Mouse (Mus musculus): ENCODE measurements around the gene Tex50. TPM values are rescaled to one million over a fixed set of nuclear protein-coding genes. Genes with fewer than 3 reads are reported as not detected.
A peak's percentile ranks its signal among the peaks of the same experiment; 100 is the strongest.

Gene Tex50
- polyA plus RNA-seq, 1 experiment: not detected

DNA sequence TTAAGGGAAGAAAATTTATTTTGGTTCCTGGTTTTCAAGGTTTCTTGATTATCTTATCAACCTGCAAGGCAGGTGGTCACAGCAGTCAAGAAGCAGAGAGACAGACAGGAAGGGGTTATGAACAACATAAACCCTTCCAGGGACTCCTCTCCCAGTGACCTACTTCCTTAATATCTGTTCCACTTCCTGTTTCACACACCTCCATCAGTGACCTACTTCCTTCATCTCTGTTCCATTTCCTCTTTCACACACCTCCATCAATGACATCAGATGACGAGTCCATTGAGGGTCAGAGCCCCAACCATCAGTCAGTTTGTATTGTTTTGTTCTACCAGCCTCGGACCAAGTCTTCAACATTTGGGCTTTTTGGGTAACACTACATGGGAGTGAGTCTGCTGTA, 19.6 kb downstream of the Tex50 start:
- no peak overlapping the region for H3K4me3 ChIP-seq (replicated peaks)
- TF ChIP-seq TAL1 (IDR thresholded peaks at IDR 0.05; ENCODE audit: low read length): no peak
- TF ChIP-seq GATA1 (IDR thresholded peaks at IDR 0.05; ENCODE audit: low read length): no peak

GRCm38 (mm10) chr1:161130726-161131664, 28.1 kb downstream of the Tex50 start, which contains the start of gene Klhl20:
TSS of gene Klhl20 (minus strand) at chr1:161131511.
- H3K4me3 ChIP-seq (replicated peaks): peak within 1 kb of the TSS; percentile 82
- no peaks in the 10 kb centered on the region for H3K9me3 ChIP-seq (ENCODE audit: control insufficient read depth, low read length)
- H3K27me3 ChIP-seq (ENCODE audit: control insufficient read depth): 0 out of 2 replicates have a peak, but pooled peaks cover 2% of the 10 kb centered on the region
- TF ChIP-seq GATA1 (IDR thresholded peaks at IDR 0.05; ENCODE audit: low read length): no peak
- no peak for TF ChIP-seq TAL1 (IDR thresholded peaks at IDR 0.05; ENCODE audit: low read length)
- peaks cover 27% of the 10 kb centered on the region for H3K4me1 ChIP-seq (ENCODE audit: control insufficient read depth)
- peaks cover 10% of the 10 kb centered on the region for H3K36me3 ChIP-seq (ENCODE audit: control insufficient read depth)

More for the DNA sequence above, 19.6 kb downstream of the Tex50 start:
- peaks cover 22% of the 10 kb centered on the region for H3K27me3 ChIP-seq (ENCODE audit: control insufficient read depth)
- H3K36me3 ChIP-seq (ENCODE audit: control insufficient read depth): no peaks in the 10 kb centered on the region
- H3K4me1 ChIP-seq (ENCODE audit: control insufficient read depth): peaks cover 5% of the 10 kb centered on the region
- no peaks in the 10 kb centered on the region for H3K9me3 ChIP-seq (ENCODE audit: control insufficient read depth, low read length)

GRCm38 (mm10) chr1:161126461-161126860, 32.7 kb downstream of the Tex50 start:
- TF ChIP-seq TAL1 (IDR thresholded peaks at IDR 0.05; ENCODE audit: low read length) (no peak), GATA1 (IDR thresholded peaks at IDR 0.05; ENCODE audit: low read length) (no peak)
- H3K36me3 ChIP-seq (ENCODE audit: control insufficient read depth): peaks cover 10% of the 10 kb centered on the region
- H3K4me3 ChIP-seq (replicated peaks): no peak overlapping the region
- peaks cover 25% of the 10 kb centered on the region for H3K4me1 ChIP-seq (ENCODE audit: control insufficient read depth)
- no peaks in the 10 kb centered on the region for H3K27me3 ChIP-seq (ENCODE audit: control insufficient read depth)
- H3K9me3 ChIP-seq (ENCODE audit: control insufficient read depth, low read length): no peaks in the 10 kb centered on the region

DNA sequence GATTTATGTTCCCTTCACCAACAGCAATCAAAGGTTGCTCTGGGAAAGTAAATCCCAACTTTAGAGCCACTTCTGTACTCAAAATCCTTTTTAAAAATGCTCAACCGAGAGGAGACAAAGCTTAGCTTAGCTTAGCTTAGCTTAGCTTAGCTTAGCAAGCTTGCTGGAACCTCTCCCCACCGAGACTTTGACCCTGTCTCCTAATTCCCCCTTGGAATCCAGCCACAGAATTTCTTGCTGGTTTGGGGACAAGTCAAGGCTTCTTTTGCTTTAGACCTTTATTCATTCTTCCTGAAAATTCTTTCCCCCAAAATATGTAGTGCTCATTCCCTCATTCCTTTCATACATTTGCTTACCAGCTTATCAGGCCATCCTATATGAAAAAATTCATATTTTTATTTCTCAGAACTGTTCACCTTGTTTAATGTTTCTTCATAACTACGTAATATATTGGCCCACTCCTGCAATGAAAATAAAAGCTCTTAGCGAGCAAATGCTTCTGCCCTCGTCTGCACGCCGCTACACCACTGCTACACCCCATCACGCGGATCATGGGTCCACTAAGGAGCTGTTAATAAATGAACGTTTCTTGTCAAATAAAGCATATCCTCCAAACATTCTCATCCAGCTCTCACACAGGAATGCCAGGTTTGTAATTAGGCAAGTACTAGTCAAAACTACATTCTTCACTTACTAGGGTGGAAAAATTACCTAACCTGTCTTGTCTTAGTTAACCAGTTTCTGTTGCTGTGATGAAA, 36.3 kb downstream of the Tex50 start:
- Histone ChIP-seq H3K9me3 (ENCODE audit: control insufficient read depth, low read length) (no peaks in the 10 kb centered on the region), H3K4me3 (replicated peaks) (no peak overlapping the region), H3K36me3 (ENCODE audit: control insufficient read depth) (peaks cover 10% of the 10 kb centered on the region), H3K4me1 (ENCODE audit: control insufficient read depth) (peaks cover 6% of the 10 kb centered on the region), H3K27me3 (ENCODE audit: control insufficient read depth) (no peaks in the 10 kb centered on the region)
- TF ChIP-seq GATA1 (IDR thresholded peaks at IDR 0.05; ENCODE audit: low read length) (no peak), TAL1 (IDR thresholded peaks at IDR 0.05; ENCODE audit: low read length) (no peak)

- no peaks in the 10 kb centered on the region for H3K9me3 ChIP-seq (ENCODE audit: control insufficient read depth, low read length)
- TF ChIP-seq GATA1 (IDR thresholded peaks at IDR 0.05; ENCODE audit: low read length): no peak
- no peak for TF ChIP-seq TAL1 (IDR thresholded peaks at IDR 0.05; ENCODE audit: low read length)
Observed at GRCm38 (mm10) chr1:161114591-161114990, 44.5 kb downstream of the Tex50 start.

GRCm38 (mm10) chr1:161109216-161109615, 49.9 kb downstream of the Tex50 start:
- no peak for TF ChIP-seq GATA1 (IDR thresholded peaks at IDR 0.05; ENCODE audit: low read length)
- TF ChIP-seq TAL1 (IDR thresholded peaks at IDR 0.05; ENCODE audit: low read length): no peak
- Histone ChIP-seq H3K4me1 (ENCODE audit: control insufficient read depth) (no peaks in the 10 kb centered on the region), H3K27me3 (ENCODE audit: control insufficient read depth) (no peaks in the 10 kb centered on the region), H3K9me3 (ENCODE audit: control insufficient read depth, low read length) (no peaks in the 10 kb centered on the region), H3K4me3 (replicated peaks) (no peak overlapping the region), H3K36me3 (ENCODE audit: control insufficient read depth) (peaks cover 26% of the 10 kb centered on the region)

More at GRCm38 (mm10) chr1:161114591-161114990, 44.5 kb downstream of the Tex50 start:
- no peaks in the 10 kb centered on the region for H3K27me3 ChIP-seq (ENCODE audit: control insufficient read depth)
- peaks cover 3% of the 10 kb centered on the region for H3K36me3 ChIP-seq (ENCODE audit: control insufficient read depth)
- H3K4me3 ChIP-seq (replicated peaks): no peak overlapping the region
- peaks cover 6% of the 10 kb centered on the region for H3K4me1 ChIP-seq (ENCODE audit: control insufficient read depth)

Other genes with a start within 250 kb of the Tex50 start
- gene Serpinc1, start 180.7 kb downstream of the Tex50 start, polyA plus RNA-seq (2012): 1.0 and 2.2 TPM in 2 replicates
- 0.01 TPM in 1 of 2 replicates, not detected in the other for gene Zbtb37, start 124.5 kb downstream of the Tex50 start, polyA plus RNA-seq (2012)
- gene Dars2, start 88.7 kb downstream of the Tex50 start, polyA plus RNA-seq (2012): 0.21 and 0.47 TPM in 2 replicates
- gene Cenpl, start 88.6 kb downstream of the Tex50 start, polyA plus RNA-seq (2012): 3.6 and 5.0 TPM in 2 replicates
- 0.02 and 0.03 TPM in 2 replicates for gene Klhl20, start 27.8 kb downstream of the Tex50 start, polyA plus RNA-seq (2012)
- not detected in 2 replicates for gene Ankrd45, start 16.6 kb downstream of the Tex50 start, polyA plus RNA-seq (2012)
- 1.5 and 1.8 TPM in 2 replicates for gene Prdx6, start 91.9 kb upstream of the Tex50 start, polyA plus RNA-seq (2012)
- not detected in 2 replicates for gene Tnfsf4, start 236.1 kb upstream of the Tex50 start, polyA plus RNA-seq (2012)

Measured in erythroblast, embryonic 14.5 days (primary cell).